Mouse (Mus musculus) thymus, adult 18-20 months (tissue): Measurements from ENCODE around the gene Fam133b.
"Not testable (repeated sequence)": the region's sequence is repeated elsewhere in the genome, so short reads cannot be mapped to it uniquely, and the experiment has no call there.

Experiments
- DNase-seq, 2 experiments: peaks; one replicate each; pipeline ENCODE4 v3.0.0; 2022; ENCODE audit warnings: mixed read lengths in 2 of 2

Fam133b gene

GRCm38 (mm10) chr5:3600298-3600697, 56.7 kb downstream of the Fam133b start:
- no peak for DNase-seq

- DNase-seq, result no peak
These were observed 57.2 kb downstream of the Fam133b start for GRCm38 (mm10) chr5:3600790-3601189.

- no peak for DNase-seq
These were observed 63.5 kb downstream of the Fam133b start for GRCm38 (mm10) chr5:3607114-3607513.

GRCm38 (mm10) chr5:3609241-3609640, 65.6 kb downstream of the Fam133b start:
- DNase-seq, result no peak

GRCm38 (mm10) chr5:3611835-3612234, 68.2 kb downstream of the Fam133b start:
- DNase-seq, result not testable (repeated sequence)
